Mouse (Mus musculus): ENCODE measurements around the gene Gstm6. TPM values are rescaled to one million over a fixed set of nuclear protein-coding genes. Genes with fewer than 3 reads are reported as not detected.

Gene Gstm6
- polyA plus RNA-seq, 1 experiment from 2014 or later, result 10.6 TPM

Other genes with a start within 250 kb of the Gstm6 start
- gene Ahcyl1, start 247.2 kb downstream of the Gstm6 start, polyA plus RNA-seq (2015; fragmentation: Nextera tagmentation; extraction: Ambion mirVana), result 108 and 110 TPM in 2 replicates
- 7.8 and 8.4 TPM in 2 replicates for gene Csf1, start 183.3 kb downstream of the Gstm6 start, polyA plus RNA-seq (2015; fragmentation: Nextera tagmentation; extraction: Ambion mirVana)
- gene Eps8l3, start 66.5 kb downstream of the Gstm6 start, polyA plus RNA-seq (2015; fragmentation: Nextera tagmentation; extraction: Ambion mirVana), result 6.3 TPM in 1 of 2 replicates, not detected in the other
- gene Gstm5, start 47.9 kb downstream of the Gstm6 start, polyA plus RNA-seq (2015; fragmentation: Nextera tagmentation; extraction: Ambion mirVana), result 222 and 263 TPM in 2 replicates
- gene Gstm7, start 11.9 kb downstream of the Gstm6 start, polyA plus RNA-seq (2015; fragmentation: Nextera tagmentation; extraction: Ambion mirVana), result 42.2 and 50.6 TPM in 2 replicates
- gene Gstm3, start 25.5 kb upstream of the Gstm6 start, polyA plus RNA-seq (2015; fragmentation: Nextera tagmentation; extraction: Ambion mirVana), result 2.7 TPM in 1 of 2 replicates, not detected in the other
- 7.4 and 23.4 TPM in 2 replicates for gene Gstm2, start 42.7 kb upstream of the Gstm6 start, polyA plus RNA-seq (2015; fragmentation: Nextera tagmentation; extraction: Ambion mirVana)
- 161 and 189 TPM in 2 replicates for gene Gstm1, start 74.2 kb upstream of the Gstm6 start, polyA plus RNA-seq (2015; fragmentation: Nextera tagmentation; extraction: Ambion mirVana)
- gene Gstm4, start 101.1 kb upstream of the Gstm6 start, polyA plus RNA-seq (2015; fragmentation: Nextera tagmentation; extraction: Ambion mirVana), result 19.1 and 21.0 TPM in 2 replicates
- 64.1 and 66.9 TPM in 2 replicates for gene Ampd2, start 142.9 kb upstream of the Gstm6 start, polyA plus RNA-seq (2015; fragmentation: Nextera tagmentation; extraction: Ambion mirVana)
- gene Gnat2, start 149.0 kb upstream of the Gstm6 start, polyA plus RNA-seq (2015; fragmentation: Nextera tagmentation; extraction: Ambion mirVana), result 0.13 and 0.43 TPM in 2 replicates
- gene Gnai3, start 202.4 kb upstream of the Gstm6 start, polyA plus RNA-seq (2015; fragmentation: Nextera tagmentation; extraction: Ambion mirVana), result 103 and 121 TPM in 2 replicates
- 6.1 and 7.7 TPM in 2 replicates for gene Gpr61, start 211.1 kb upstream of the Gstm6 start, polyA plus RNA-seq (2015; fragmentation: Nextera tagmentation; extraction: Ambion mirVana)
- 10.2 and 14.4 TPM in 2 replicates for gene Amigo1, start 242.6 kb upstream of the Gstm6 start, polyA plus RNA-seq (2015; fragmentation: Nextera tagmentation; extraction: Ambion mirVana)